Mouse (Mus musculus) spleen, adult 2 months (tissue): ENCODE measurements around the gene Fam174b.

ENCODE experiments used
- CTCF ChIP-seq: fragments of 200-500 bp; IDR thresholded peaks from 2 replicates; pipeline ENCODE4 v1.5.1; 2011; ENCODE audit warnings: mild to moderate bottlenecking, inconsistent platforms; ENCODE audit not compliant: insufficient read depth, insufficient read length, insufficient replicate concordance; ENCODE audit errors: extremely low read depth
- POLR2A ChIP-seq: fragments of 200-500 bp; IDR thresholded peaks from 2 replicates; pipeline ENCODE4 v1.6.1; 2011; ENCODE audit warnings: low read depth, low read length, inconsistent platforms

DNA sequence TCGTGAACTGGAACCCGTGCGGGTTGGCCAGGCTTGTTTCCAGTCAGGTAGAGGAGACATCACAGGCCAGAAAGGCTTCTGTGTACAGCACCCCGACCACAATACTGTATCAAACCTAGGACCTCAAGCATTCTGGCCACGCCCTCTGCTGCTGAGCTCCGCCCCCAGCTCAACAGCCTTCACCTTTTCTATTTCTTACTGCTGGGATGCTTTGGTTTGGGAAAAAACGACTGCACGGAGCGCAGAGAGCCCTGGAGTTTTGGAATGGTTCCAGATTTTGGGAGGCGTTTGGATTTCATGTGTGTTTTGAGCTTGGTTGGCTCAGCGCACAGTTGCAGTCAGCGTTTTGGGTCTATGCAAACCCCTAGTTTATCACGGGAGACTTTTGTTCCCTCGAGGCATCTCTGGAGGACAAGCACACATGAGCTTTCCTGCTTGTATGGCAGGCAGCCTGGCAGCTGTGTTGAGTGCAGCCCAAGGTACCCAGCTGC lies 32.2 kb downstream of the Fam174b start:
- no peak for TF ChIP-seq CTCF
- no peak for TF ChIP-seq POLR2A
